Mouse (Mus musculus) heart, embryonic 13.5 days (tissue): ENCODE results near the gene Prdm5. TPM values are rescaled to one million over a fixed set of nuclear protein-coding genes. Genes with fewer than 3 reads are reported as not detected.

Source experiments
- ATAC-seq: fragments of 200-750 bp; cut with Nextera tagmentation; 2 replicates; pipeline ENCODE4 v1.8.0; 2017; ENCODE audit warnings: moderate TSS enrichment; ENCODE audit not compliant: insufficient number of reproducible peaks, low FRiP score, low TSS enrichment; ENCODE audit errors: extremely low read depth
- H3K27ac ChIP-seq: fragments of 300-500 bp; sonication (generic); replicated peaks from 2 replicates; pipeline ENCODE4 v1.5.1; 2015; ENCODE audit warnings: moderate library complexity, mild to moderate bottlenecking, inconsistent platforms
- H3K27me3 ChIP-seq: fragments of 300-500 bp; sonication (generic); replicated peaks from 2 replicates; pipeline ENCODE4 v1.6.1; 2015; ENCODE audit warnings: mild to moderate bottlenecking, inconsistent platforms
- H3K36me3 ChIP-seq: fragments of 300-500 bp; sonication (generic); 2 replicates; pipeline ENCODE4 v1.6.1; 2015; ENCODE audit warnings: mild to moderate bottlenecking, inconsistent platforms
- H3K4me1 ChIP-seq: fragments of 300-500 bp; sonication (generic); 2 replicates; pipeline ENCODE4 v1.6.1; 2015; ENCODE audit warnings: inconsistent platforms
- H3K4me2 ChIP-seq: fragments of 300-500 bp; sonication (generic); 2 replicates; pipeline ENCODE4 v1.6.1; 2015; ENCODE audit warnings: inconsistent platforms, mild to moderate bottlenecking, moderate library complexity
- H3K4me3 ChIP-seq: fragments of 300-500 bp; sonication (generic); 2 replicates; pipeline ENCODE4 v1.5.1; 2015; ENCODE audit warnings: moderate library complexity, mild to moderate bottlenecking, inconsistent platforms
- H3K9ac ChIP-seq: fragments of 300-500 bp; sonication (generic); 2 replicates; pipeline ENCODE4 v1.6.1; 2015; ENCODE audit warnings: inconsistent platforms, mild to moderate bottlenecking, moderate library complexity
- H3K9me3 ChIP-seq: fragments of 300-500 bp; sonication (generic); 2 replicates; pipeline ENCODE4 v1.6.1; 2016; ENCODE audit warnings: inconsistent platforms
- WGBS: fragments of 180-500 bp; shearing (Covaris S2); methylation state at CpG from one replicate; pipeline ENCODE4 v1.1.7; 2015; ENCODE audit warnings: mixed read lengths; 5-methylcytosine and 5-hydroxymethylcytosine counted together
- polyA plus RNA-seq: library from polyadenylated mRNA; unstranded; fragments of >200 nt; fragmentation: Nextera tagmentation; extraction: Ambion mirVana; gene quantifications from 2 replicates; pipeline ENCODE4 v1.2.1, GENCODE M21; 2015

The Prdm5 gene
- polyA plus RNA-seq: 12.6 and 15.9 TPM in 2 replicates

DNA sequence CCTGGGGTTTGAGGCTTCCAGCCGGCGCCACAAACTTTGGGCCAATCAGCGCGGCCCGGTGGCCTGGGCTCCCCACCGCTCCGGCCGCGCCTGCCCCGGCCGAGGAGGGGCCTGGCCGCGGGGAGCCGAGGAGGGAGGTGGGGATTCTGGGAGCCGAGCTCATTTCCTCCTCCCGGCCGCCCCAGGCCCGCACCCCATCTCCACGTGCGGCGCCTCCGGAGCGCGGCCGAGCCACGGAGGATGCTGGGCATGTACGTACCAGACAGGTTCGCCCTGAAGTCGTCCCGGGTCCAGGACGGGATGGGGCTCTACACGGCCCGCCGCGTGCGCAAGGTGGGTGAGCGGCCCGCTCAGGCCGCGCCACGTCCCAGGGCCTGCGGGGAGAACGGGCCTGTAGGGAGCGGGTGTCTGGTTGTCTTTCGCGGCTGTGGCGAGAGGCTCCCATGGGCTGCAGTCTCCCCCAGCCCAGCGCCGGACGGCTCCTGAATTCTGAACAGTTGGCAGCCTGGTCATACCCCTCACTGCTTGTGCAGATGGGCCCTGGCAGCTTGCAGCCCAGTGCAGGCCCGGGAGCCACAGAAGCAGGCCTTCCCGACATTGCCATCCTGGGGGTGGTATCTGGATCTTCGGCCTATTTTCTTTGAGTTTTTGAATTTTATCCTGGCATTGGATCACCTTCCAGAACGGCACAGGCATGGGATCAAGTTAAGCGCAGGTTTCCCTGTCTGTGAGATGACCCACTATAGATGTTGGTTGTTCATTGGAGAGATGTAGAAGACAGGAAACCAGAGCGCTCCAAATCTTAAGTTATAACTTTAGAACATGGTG lies at the start of gene Prdm5:
TSS of gene Prdm5 (plus strand) at position 128 of the 828 bp plus-strand sequence.
- Histone ChIP-seq H3K4me3 (peak within 1 kb of the TSS; percentile 78), H3K27me3 (no peaks in the 10 kb centered on the region), H3K4me2 (peak within 1 kb of the TSS; percentile 81), H3K9ac (peak within 1 kb of the TSS; percentile 91), H3K27ac (peak within 1 kb of the TSS; percentile 44), H3K9me3 (no peaks in the 10 kb centered on the region), H3K36me3 (no peaks in the 10 kb centered on the region), H3K4me1 (peaks cover 30% of the 10 kb centered on the region)
- peak; percentile 70 for ATAC-seq
- WGBS: 4% methylated on average over 56 of the region's 56 CpGs

DNA sequence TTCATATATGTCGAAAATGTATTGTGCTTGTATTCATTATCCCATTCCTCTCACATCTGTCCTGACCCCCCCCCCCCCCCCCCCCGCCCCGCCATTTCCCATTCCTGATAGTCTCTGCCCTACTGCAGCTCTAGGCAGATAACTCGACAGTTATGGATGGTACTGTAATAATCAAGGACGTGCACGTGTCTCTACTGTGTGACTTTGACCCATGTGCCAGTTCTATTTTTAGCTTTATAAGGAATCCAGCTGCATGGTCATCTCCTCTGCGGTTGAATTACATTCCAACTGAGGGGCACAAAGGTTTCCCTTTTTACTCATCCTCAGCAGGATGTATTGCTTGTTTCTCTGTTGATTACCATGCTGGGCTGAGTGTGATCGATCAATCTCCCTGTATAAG lies 39.3 kb upstream of the Prdm5 start:
- Histone ChIP-seq H3K27ac (peak overlapping the region; percentile 56; the same call in 1 of the 2 replicates), H3K9ac (no peak overlapping the region), H3K9me3 (no peaks in the 10 kb centered on the region), H3K4me2 (0 out of 2 replicates have a peak overlapping the region, but pooled peaks have one; percentile 11), H3K4me3 (no peak overlapping the region), H3K27me3 (no peaks in the 10 kb centered on the region), H3K36me3 (no peaks in the 10 kb centered on the region), H3K4me1 (peaks cover 12% of the 10 kb centered on the region)
- 23% methylated on average over 7 of the region's 8 CpGs for WGBS
- no peak for ATAC-seq

DNA sequence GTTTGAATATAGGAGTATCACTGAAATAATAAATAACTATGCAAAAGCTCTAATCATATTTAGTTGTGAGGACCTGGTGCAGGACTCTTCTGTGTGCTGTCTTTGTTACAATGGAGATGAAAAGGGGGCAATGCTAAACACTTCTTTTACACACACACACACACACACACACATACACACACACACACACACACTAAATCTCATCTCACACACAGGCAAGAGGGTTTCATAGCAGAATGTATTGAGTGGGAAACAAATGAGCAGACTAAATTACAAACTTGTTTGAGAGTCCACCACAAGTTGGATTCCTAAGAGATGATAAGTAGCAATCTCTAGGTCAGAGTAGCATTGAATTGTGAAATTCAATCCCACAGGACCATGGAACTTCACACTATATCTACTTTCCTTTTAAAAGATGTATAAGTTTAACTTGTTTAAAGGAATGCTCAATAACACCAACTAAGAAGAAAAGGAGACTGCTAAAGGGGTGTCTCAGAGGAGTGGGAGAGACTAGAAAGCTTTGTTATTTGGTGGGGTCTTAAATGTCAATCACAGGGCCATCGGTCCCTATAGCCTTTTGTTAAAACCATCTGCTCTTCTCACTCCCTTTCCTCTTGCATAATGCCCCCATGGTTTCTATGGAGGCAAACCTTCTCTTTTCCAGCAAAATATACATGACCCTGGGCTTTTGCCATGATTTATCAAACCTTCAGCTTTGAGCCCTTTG lies 35.5 kb upstream of the Prdm5 start:
- Histone ChIP-seq H3K27ac (no peak overlapping the region), H3K9ac (no peak overlapping the region), H3K27me3 (no peaks in the 10 kb centered on the region), H3K36me3 (no peaks in the 10 kb centered on the region), H3K9me3 (no peaks in the 10 kb centered on the region), H3K4me1 (peaks cover 12% of the 10 kb centered on the region), H3K4me3 (no peak overlapping the region), H3K4me2 (no peak overlapping the region)
- no peak for ATAC-seq
- WGBS: 59% methylated on average over 1 of the region's 1 CpGs

DNA sequence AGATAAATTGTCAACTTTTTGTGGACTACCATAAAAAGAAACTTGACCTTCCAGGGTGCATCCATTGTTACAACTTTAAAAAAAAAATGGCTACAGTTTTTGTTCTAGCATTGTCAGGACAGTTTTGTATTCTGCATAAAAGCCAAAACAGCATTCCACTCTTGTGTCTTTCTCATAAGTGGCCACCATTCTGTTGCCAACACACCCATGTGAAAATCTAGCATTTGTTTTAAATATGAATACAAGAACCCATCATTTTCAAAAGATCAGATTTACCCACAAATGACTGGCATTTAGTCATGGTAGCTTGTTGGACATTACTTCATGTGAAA lies 35.0 kb upstream of the Prdm5 start:
- ATAC-seq: no peak
- H3K4me2 ChIP-seq: no peak overlapping the region
- H3K9me3 ChIP-seq: no peaks in the 10 kb centered on the region
- no peak overlapping the region for H3K4me3 ChIP-seq
- peaks cover 7% of the 10 kb centered on the region for H3K4me1 ChIP-seq
- H3K9ac ChIP-seq: no peak overlapping the region
- H3K27me3 ChIP-seq: no peaks in the 10 kb centered on the region
- H3K36me3 ChIP-seq: no peaks in the 10 kb centered on the region
- no peak overlapping the region for H3K27ac ChIP-seq

DNA sequence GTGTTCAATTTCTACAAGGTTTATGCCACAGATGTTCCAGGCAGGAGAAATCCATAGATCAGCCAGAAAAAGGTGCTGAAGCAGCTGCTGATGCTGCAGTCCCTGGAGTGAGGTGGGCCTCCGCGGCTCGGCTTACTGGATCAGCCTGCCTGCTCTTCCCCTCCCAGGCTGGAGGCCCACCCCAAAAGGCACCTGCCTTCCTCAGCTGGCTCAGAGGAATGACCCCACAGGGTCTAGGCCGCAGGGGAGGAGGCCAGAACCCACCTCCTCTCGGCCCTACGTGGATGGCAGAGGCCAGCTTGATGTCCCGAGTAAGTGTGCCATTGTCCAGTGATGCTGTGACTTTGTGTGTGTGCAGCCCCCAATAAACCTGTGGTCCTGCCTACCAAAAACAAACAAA lies 20.6 kb upstream of the Prdm5 start:
- Histone ChIP-seq H3K9me3 (no peaks in the 10 kb centered on the region), H3K9ac (no peak overlapping the region), H3K27ac (no peak overlapping the region), H3K27me3 (no peaks in the 10 kb centered on the region), H3K4me1 (no peaks in the 10 kb centered on the region), H3K4me2 (no peak overlapping the region), H3K36me3 (no peaks in the 10 kb centered on the region), H3K4me3 (no peak overlapping the region)
- WGBS: 66% methylated on average over 7 of the region's 7 CpGs
- ATAC-seq: no peak

DNA sequence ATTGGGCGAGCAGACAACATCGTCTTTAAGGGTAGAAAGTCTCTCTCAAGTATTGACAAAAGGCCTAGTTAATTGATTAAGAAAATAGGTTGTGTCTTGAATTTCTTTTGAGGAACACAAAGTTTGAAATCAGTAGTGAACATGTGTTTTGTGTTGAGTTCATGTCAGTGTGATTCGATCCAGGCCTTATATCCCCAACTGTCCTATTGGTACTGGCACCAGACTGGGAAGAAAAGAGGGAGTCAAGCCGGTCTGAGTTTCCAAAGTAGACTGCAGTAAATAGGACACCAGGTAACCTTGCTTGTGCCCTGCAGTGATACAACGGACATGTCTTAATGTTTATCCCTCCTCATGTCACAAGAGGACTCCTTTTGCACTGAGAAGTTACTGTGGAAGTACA lies 19.6 kb upstream of the Prdm5 start:
- no peak overlapping the region for H3K4me3 ChIP-seq
- ATAC-seq: no peak
- no peak overlapping the region for H3K27ac ChIP-seq
- no peaks in the 10 kb centered on the region for H3K9me3 ChIP-seq
- 77% methylated on average over 5 of the region's 5 CpGs for WGBS
- H3K4me2 ChIP-seq: no peak overlapping the region
- no peaks in the 10 kb centered on the region for H3K27me3 ChIP-seq
- H3K36me3 ChIP-seq: no peaks in the 10 kb centered on the region
- H3K4me1 ChIP-seq: no peaks in the 10 kb centered on the region
- no peak overlapping the region for H3K9ac ChIP-seq

DNA sequence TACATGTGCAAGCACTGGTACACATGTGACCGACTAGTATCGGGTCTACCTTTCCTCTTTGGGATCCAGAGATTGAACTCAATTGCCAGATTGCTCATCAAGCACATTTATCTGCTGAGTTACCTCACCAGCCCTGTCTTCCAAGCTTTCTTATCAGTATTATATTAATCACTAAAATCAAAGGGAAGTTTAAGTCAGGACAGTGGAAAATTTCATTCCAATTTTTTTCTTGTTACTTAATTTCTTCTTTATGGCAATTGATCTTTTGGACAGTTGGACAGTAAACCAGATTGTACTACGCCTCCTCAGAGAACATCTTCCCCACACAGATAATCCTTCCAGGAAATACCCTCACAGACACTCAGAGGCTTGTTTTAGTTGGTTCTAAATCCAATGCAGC lies 18.7 kb upstream of the Prdm5 start:
- no peak overlapping the region for H3K27ac ChIP-seq
- peaks cover 2% of the 10 kb centered on the region; the same call in 1 of the 2 replicates for H3K4me1 ChIP-seq
- no peaks in the 10 kb centered on the region for H3K9me3 ChIP-seq
- 72% methylated on average over 3 of the region's 3 CpGs for WGBS
- no peaks in the 10 kb centered on the region for H3K27me3 ChIP-seq
- H3K9ac ChIP-seq: no peak overlapping the region
- H3K4me2 ChIP-seq: no peak overlapping the region
- no peak for ATAC-seq
- no peak overlapping the region for H3K4me3 ChIP-seq
- no peaks in the 10 kb centered on the region for H3K36me3 ChIP-seq

DNA sequence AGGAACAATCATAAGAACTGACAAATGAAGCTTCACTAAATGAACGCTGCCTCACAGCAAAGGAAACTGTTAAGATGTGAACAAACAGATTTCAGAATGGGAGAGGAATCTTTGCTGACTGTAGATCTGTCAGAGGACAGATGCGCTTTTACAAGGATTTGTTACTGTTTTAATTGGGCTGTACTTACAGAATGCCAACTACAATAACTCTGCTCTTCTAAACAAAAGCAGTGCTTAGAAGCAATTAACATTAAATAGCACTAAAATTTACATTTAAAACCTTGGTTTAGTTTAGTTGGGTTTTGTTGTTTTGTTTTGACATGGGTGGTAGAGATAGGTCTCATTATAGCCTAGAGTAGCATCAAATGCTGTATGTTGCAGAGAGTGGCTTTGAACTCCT lies 14.3 kb upstream of the Prdm5 start:
- H3K4me3 ChIP-seq: no peak overlapping the region

DNA sequence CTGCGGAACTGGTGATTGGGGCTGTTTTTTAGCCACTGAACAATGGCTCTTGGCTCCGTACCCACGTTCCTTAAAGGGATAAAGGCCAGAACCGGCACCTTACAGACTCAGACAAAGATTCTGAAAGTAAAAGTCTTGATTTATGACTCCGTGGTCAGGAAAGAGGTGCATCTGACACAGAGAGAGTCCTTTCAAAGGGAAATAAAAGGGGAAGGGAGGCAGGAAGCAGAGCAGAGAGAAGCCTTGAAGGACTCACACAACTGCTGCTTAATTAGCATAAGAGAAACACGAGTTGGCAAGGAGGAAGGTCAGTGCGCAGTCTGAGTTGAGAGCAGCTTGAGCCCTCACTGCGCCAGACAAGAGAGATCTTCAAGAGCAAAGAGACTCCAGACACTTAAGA lies 13.7 kb upstream of the Prdm5 start:
- Histone ChIP-seq H3K27ac (no peak overlapping the region), H3K4me2 (peak overlapping the region; percentile 42), H3K4me3 (no peak overlapping the region), H3K27me3 (no peaks in the 10 kb centered on the region), H3K9me3 (no peaks in the 10 kb centered on the region), H3K4me1 (peaks cover 9% of the 10 kb centered on the region), H3K9ac (peak overlapping the region; percentile 2; the same call in 1 of the 2 replicates), H3K36me3 (no peaks in the 10 kb centered on the region)
- 25% methylated on average over 8 of the region's 8 CpGs for WGBS
- ATAC-seq: no peak

More for the DNA sequence above, 14.3 kb upstream of the Prdm5 start:
- Histone ChIP-seq H3K9me3 (no peaks in the 10 kb centered on the region), H3K27me3 (no peaks in the 10 kb centered on the region), H3K27ac (no peak overlapping the region), H3K4me2 (no peak overlapping the region), H3K9ac (no peak overlapping the region), H3K4me1 (peaks cover 9% of the 10 kb centered on the region), H3K36me3 (no peaks in the 10 kb centered on the region)
- 79% methylated on average over 2 of the region's 2 CpGs for WGBS
- ATAC-seq: no peak

DNA sequence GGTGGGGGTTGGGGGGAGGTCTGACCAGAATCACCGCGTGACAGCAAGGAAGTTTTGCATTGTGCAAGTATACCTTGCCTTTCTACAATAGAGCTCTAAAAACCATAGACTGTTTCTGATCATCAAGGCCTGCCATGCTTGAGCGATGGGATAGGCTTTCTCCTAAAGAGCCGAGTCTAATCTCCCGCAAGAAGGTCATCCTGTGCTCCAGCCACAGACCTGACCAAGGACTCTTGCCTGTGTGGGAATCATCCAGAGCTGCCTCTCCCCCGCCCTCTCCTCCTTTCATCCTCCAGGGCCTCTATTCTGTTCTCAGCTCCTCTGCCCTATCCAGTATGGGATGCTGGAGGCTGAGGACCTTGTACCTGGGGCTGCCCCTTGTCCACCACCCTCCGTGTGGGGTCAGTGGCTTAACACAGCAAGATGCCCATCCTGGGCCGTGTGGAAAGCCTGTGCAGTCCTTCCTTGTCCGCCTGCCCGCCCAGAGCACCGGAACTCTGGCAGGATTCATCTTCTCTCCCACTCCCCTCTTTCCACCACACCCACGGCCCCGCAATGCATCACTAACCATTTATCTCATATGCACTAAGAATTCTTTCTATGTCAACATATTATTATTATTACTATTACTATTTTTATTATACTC lies 12.9 kb upstream of the Prdm5 start:
- 81% methylated on average over 13 of the region's 13 CpGs for WGBS
- Histone ChIP-seq H3K27me3 (no peaks in the 10 kb centered on the region), H3K36me3 (no peaks in the 10 kb centered on the region), H3K9ac (no peak overlapping the region), H3K4me1 (peaks cover 9% of the 10 kb centered on the region), H3K4me2 (no peak overlapping the region), H3K9me3 (no peaks in the 10 kb centered on the region), H3K4me3 (no peak overlapping the region), H3K27ac (no peak overlapping the region)
- ATAC-seq: no peak

DNA sequence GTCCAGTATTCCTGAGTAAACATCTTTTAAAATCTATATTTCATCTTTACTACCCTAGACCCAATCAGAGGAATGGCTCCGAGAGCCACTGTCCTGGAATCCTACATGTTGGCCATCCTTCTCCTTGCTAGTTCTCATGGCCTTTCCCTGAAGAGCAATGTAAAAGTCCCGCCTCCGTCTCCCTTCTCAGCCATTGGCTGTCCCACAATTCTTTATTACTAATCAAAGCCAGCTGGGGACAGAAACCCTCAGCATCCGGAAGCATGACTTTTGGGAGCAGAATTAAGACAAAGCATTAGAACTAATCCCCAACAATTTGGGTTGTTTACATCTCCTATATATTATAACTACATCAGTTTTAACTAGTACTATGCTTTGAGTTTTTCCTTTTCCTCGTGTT lies 10.9 kb upstream of the Prdm5 start:
- H3K27me3 ChIP-seq: no peaks in the 10 kb centered on the region

More for the DNA sequence above, 10.9 kb upstream of the Prdm5 start:
- 81% methylated on average over 5 of the region's 5 CpGs for WGBS
- no peaks in the 10 kb centered on the region for H3K36me3 ChIP-seq
- H3K9ac ChIP-seq: no peak overlapping the region
- peaks cover 9% of the 10 kb centered on the region for H3K4me1 ChIP-seq
- no peak overlapping the region for H3K4me3 ChIP-seq
- no peak overlapping the region for H3K27ac ChIP-seq
- ATAC-seq: no peak
- H3K9me3 ChIP-seq: no peaks in the 10 kb centered on the region
- no peak overlapping the region for H3K4me2 ChIP-seq
